Mouse (Mus musculus) layer of hippocampus, adult 2 months (tissue): ENCODE measurements around the gene Ksr1. TPM values are rescaled to one million over a fixed set of nuclear protein-coding genes. Genes with fewer than 3 reads are reported as not detected.

Source experiments
- DNase-seq, 2 experiments: peaks; one replicate each; pipeline ENCODE4 v3.0.0; 2022; ENCODE audit warnings: low spot score in 2 of 2
- H3K27ac ChIP-seq: fragments of 200-600 bp; 2 replicates; pipeline ENCODE4 v1.8.1; 2022
- H3K4me3 ChIP-seq: fragments of 200-600 bp; 2 replicates; pipeline ENCODE4 v1.8.1; 2022; ENCODE audit warnings: mild to moderate bottlenecking
- CTCF ChIP-seq: fragments of 200-600 bp; conservative IDR thresholded peaks from 2 replicates; pipeline ENCODE4 v1.8.1; 2022; ENCODE audit warnings: antibody characterized with exemption, mild to moderate bottlenecking, moderate library complexity
- total RNA-seq, 2 experiments: library from RNA; stranded (reverse); gene quantifications; 2 replicates each; pipeline ENCODE4 v1.2.3; 2021

Ksr1 gene
- total RNA-seq, 2 experiments from 2014 or later, result 230 to 231 TPM

DNA sequence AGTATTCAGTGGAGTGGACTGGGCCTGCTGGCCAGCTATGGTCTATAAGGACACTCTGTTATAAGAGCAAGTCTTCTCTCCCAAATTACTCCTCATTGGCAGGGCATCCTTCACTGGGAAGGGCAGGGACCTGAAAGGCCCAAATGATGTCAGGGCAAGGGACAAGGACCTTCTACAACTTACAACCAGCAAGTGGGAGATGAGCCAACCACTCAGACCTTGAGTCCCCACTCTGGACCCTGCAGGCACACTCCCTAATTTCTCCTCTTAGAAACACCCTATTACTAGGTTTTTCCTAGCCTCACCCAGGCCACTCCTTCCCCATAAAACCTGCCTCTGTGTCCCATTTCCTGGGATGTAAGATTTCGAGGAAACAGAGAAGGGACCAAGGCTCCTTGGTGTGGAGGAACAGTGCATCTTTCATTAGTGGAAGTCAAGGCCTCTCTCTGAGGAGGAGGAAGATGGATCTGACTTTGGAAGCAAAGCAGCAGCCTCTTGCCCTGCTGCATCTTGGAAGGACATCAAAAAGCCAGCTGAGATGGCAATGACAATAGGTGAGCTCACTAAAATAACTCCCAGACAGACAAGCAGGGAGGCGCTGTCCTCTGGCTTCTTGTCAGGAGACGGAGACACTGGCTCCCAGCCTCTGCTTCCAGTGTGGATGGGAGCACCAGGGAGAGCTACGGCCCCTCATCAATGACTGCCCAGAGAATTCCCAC is 20.5 kb upstream of the Ksr1 start:
- H3K4me3 ChIP-seq, result no peak overlapping the region
- no peak overlapping the region for H3K27ac ChIP-seq
- no peak for DNase-seq
- no peak for TF ChIP-seq CTCF

DNA sequence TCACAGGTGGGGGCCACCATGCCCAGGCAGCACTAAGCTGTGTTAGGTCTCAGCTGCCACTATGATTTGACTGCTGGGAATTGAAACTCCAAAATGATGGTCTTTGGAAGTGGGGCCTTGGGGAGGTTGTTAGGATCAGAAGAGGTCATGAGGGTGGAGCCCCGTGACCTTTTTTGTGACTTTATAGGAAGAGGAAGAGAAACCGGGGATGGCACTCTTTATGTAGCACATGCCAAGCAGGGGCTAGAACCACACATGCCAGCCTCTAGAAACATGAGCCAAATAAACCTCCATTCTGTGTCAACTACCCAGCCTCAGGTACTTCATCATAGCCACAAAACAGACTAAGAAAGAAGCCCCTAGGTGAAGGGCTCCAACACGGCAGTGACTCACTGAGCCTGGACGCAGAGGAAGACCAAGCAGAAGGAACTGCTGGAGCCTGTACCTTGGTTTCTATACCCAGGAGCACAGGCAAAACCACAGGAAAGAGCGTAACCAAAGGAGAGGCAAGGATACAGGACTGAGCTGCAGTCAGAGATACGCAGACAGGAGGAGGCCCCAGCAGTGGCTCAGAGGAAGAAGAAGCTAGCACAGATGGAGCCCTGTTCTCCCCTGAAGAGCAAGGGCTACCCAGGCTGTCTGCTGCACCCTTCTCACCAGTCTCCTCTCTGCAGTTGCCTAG is 15.0 kb upstream of the Ksr1 start:
- DNase-seq, result no peak
- no peak for TF ChIP-seq CTCF
- Histone ChIP-seq H3K4me3 (no peak overlapping the region), H3K27ac (no peak overlapping the region)

DNA sequence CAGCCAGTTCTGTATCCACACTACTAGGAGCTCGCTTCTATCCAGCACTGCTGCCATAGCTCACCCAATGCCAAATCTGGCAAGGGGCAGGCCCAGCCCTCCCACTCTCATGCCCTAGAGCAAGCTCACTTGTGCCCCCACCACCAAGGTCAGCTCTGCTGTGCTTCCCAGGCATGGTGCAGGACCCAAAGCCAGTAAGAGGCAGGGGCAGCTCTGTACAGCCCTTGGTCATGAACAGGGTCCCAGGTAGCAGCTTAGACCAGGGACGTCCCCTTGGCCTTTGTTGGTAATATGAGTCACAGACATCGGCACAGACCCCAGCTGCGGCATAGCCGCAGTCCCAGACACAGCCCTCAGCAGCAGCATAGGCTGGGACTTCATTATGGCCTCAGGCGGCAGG is 13.9 kb upstream of the Ksr1 start:
- Histone ChIP-seq H3K4me3 (no peak overlapping the region), H3K27ac (no peak overlapping the region)
- DNase-seq, result no peak
- TF ChIP-seq CTCF, result no peak

DNA sequence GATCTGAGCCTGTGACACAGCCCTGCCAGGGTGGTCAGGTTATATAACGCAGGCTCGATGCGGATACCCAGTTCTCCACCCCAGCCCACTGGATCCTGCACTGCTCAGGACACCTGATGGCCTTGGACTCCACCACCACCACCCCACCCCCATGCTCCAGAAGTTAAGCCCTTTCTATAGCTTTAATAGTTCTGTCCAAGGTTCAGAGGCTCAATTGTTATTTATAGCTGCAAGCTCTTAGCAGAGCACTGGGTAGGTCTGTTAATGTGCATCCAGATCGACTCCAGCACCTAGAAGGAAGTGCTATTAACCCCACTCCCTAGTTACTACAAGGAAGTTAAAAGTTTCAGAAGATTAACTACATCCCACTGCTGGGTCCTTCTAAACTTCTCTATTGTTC is 11.5 kb upstream of the Ksr1 start:
- no peak for DNase-seq
- Histone ChIP-seq H3K4me3 (no peak overlapping the region), H3K27ac (no peak overlapping the region)
- TF ChIP-seq CTCF, result no peak

DNA sequence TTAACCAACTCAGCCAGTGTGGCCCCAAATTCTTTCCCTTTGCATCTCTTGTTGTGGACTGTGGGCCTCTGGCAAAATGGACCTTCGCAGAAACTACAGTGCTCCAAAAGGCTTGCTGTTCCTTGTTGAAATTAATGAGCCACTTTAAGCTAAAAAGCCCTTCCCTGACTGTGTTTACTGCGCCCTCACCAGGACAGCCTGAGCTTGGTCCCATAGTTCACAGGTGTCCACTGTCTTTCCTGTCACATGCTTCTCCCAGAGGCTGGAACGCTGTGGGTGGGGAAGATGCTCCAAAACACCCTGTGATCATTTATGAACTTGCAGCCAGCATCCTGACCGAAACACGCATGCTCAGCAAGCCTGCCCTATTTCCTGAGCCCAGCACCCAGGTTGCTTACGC is 9.1 kb upstream of the Ksr1 start:
- H3K4me3 ChIP-seq, result no peak overlapping the region
- H3K27ac ChIP-seq, result peak overlapping the region; percentile 76
- TF ChIP-seq CTCF, result peak; percentile 60
- DNase-seq, result peak in 1 of 2 experiments; percentile 46

DNA sequence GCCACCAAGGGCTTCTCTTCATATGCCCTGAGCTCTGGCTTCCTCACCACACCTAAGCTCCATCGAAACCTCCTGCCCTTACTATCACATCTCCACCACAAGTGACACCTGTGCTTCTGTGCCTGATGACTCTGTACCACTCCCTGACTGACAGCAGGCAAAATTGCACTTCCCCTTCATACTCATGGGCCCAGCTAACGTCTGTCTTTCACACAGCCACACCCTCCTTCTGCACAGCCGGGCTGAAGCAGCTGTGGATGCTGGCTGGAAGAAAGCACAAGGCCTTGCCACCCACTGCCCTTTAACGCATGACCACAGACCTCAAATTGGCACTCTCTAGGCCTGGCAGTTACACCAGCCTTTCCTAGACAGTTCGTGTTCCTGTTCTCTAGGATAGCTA is 6.5 kb upstream of the Ksr1 start:
- Histone ChIP-seq H3K27ac (no peak overlapping the region), H3K4me3 (no peak overlapping the region)
- no peak for TF ChIP-seq CTCF
- no peak for DNase-seq

DNA sequence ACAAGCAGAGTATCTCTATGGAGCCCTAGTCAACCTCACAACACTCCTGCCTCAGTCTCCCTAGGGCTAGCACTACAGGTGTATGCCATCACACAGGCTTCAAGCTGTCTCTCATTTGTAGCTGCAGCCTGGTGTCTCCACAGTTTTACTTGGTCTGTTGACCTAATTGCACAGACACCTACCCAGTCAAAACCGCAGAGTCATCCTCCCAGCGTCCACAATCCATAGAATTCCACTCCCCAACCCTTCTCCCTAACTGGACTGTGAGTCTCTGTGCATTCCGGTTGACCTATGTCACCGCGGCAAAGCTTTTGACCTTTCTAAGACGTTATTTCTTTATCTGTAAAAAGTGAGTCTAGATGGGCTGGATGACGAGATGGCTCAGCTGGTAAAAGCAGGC is 5.7 kb upstream of the Ksr1 start:
- Histone ChIP-seq H3K4me3 (no peak overlapping the region), H3K27ac (no peak overlapping the region)
- DNase-seq, result no peak
- TF ChIP-seq CTCF, result no peak

DNA sequence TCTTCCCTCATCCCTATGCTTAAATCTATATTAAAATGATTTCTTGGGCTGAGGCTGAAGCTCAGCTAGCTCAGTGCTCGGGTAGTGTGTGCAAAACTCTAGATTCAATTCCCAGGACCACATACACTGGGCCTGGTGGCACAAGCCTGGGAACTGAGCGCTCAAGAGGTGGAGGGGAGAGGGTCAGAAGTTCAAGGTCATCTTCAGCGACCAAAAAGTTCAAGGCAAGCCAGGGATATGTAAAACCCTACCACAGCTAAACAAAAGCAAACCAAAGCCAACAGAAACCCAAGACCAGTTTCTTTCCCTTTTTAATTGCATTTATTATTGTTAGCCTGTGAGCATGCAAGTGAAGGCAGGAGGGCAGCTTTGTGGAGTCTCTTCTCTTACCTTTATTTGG is 4.1 kb upstream of the Ksr1 start:
- Histone ChIP-seq H3K4me3 (no peak overlapping the region), H3K27ac (no peak overlapping the region)
- no peak for TF ChIP-seq CTCF
- DNase-seq, result no peak

DNA sequence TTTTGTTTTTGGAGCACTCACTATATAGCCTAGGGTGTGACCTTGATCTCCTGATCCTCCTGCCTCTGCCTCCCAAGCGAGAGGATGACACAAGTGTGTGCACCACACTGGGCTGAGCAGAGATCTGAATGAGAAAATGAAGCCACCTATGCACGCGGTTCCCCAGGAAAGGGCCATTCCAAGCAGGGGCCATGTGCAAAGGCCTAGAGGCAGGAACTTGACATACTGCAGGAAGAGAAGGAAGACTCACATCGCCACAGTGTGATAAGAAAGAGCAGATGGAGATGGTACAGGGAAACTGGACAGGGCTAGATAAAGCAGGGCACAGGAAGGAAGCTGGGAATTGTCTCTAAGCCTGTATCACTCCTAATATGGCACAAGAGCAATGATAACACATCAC is 3.1 kb upstream of the Ksr1 start:
- no peak for DNase-seq
- TF ChIP-seq CTCF, result no peak
- no peak overlapping the region for H3K4me3 ChIP-seq

DNA sequence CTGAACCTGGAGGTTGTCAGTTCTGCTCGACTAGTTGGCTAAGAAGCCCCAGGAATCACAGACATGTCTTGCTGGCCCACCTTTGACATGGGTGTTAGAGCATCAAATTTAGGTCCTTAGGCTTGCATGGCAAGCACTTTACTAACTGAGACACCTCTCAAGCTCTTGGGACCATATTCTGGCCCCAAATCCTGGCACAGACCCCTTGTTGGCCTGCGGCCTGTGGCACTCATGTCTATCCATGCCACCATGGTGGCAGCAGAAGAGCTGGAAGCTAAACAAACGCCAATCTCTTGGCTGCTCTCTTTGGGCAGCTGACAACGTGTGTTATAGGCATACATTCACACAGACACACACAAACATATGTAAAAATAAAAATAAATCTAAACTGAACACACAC is 2.6 kb upstream of the Ksr1 start:
- no peak overlapping the region for H3K27ac ChIP-seq
- no peak for TF ChIP-seq CTCF
- DNase-seq, result no peak
- H3K4me3 ChIP-seq, result no peak overlapping the region

More for the DNA sequence above, 3.1 kb upstream of the Ksr1 start:
- H3K27ac ChIP-seq, result no peak overlapping the region

DNA sequence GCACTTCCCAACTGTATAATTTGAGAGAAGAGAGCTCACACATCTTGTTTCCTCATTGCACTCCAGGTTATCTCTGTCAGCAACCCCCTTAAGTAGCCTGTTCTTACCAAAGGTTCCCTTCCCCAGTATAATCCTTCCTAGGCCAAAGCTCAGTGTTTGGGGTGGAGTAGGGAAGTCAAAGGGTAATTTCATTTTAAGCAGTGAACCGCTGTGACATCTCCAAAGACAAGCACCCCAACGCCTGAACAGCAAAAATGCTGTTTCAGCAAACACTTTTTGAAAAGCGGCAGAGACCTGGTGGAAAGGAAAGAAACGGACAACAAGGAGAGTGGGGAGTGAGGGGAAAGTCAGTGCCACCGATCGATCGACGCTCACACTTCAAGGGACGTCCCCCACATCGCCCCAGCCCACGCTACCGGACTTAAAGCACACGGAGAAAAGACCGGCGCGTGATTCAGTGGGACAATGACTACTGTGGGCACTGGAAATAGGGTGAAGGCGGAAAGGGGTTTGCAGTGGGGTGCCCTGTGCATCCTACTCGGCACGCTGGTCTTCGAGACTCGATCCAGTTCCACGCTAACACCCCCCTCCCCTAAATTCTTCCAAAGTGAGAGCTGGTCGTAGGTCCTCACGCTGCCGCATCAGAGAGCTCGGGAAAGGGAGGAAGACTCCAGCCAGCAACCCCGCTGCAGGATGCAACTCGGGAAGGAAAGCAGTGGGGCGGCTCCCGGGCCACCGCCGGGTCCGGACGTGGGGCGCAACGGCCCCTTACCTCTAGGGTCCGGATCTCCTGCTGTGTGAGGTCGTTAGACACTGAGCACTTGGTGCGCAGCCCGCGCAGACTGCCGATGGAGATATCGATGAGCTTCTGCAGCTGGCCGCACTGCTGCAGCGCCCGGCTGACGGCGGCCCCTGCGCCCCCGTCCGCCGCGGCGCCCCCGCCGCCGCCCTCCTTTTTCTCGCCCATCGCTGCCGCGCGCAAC is 633 bp downstream of the Ksr1 start:
- H3K27ac ChIP-seq, result peak overlapping the region; percentile 99
- TF ChIP-seq CTCF, result no peak
- DNase-seq, result no peak

DNA sequence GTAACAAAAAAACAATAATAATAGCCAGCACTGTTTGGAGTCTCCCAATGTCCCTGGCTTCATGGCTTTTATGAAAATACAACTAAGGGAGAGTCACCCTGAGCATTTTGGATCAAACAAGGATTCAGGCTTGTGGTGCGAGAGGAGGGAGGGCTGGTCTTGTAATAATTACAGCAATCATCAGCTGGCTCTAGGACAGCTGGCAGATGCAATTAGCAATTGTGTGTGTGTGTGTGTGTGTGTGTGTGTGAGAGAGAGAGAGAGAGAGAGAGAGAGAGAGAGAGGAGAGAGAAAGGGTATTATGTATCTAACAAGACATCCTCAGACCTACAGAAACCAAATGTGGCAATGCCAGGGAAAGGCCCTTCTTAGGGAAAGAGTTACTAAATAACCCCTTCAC is 1.5 kb downstream of the Ksr1 start:
- no peak for TF ChIP-seq CTCF
- no peak for DNase-seq
- Histone ChIP-seq H3K27ac (peak overlapping the region; percentile 99), H3K4me3 (peak overlapping the region; percentile 95)

More for the DNA sequence above, 633 bp downstream of the Ksr1 start:
- peak overlapping the region; percentile 95 for H3K4me3 ChIP-seq

DNA sequence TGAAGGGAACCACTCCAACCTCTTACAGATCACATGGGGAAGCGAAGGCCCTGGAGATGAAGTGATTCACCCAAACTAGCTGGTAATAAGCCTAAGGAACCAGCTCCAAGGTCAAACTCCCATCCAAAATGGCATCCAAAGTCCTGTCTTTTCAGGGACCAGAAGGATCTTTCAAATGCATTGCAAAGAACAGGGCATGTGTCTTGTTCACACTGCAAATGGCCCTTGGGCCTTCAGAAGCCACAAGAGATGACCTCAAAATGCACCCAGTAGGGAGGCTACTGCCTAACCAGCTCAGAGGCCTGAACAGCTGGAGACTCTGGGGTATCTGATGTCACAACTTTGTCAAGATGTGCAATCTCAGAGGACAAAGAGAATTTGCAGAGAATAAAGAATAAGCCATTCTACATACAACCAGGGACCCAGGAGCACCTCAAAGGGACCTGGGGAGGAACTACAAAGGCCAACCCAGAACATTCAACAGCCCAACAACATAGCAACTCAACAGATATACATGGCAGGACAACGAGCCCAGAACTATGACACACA is 2.1 kb downstream of the Ksr1 start:
- no peak for TF ChIP-seq CTCF
- Histone ChIP-seq H3K27ac (peak overlapping the region; percentile 99), H3K4me3 (peak overlapping the region; percentile 95)
- DNase-seq, result no peak
